Mouse (Mus musculus): ENCODE results near the gene Sac3d1.

DNA sequence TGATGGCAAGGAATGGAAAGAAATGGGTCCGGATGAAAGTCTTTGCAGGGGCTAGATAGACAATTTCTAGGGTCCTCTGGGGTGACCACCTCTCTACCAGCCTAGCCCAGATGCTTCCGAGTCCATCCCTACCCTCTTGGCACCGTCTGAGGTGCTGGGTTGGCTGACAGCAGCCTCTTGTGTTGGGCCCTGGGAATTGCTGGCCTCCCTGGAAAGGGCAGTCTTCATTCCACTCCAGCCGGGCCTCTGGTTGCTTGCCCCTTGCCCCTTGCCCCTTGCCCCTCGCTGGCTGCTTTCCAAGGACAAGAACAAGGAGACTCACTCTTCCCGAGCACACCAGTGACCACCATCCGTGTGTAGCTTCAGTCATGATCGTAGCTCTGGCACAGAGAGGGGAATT lies 37.9 kb upstream of the Sac3d1 start:
- TF ChIP-seq CTCF (conservative IDR thresholded peaks at IDR 0.05; ENCODE audit: insufficient read depth, insufficient read length, low read depth, low read length) = no peak; the same call in 1 of the 2 replicates
- no peak for TF ChIP-seq POLR2A (IDR thresholded peaks at IDR 0.05; ENCODE audit: low read depth, low read length)
